Mouse (Mus musculus) liver, adult 2 months (tissue): ENCODE measurements around the gene Psma6. TPM values are rescaled to one million over a fixed set of nuclear protein-coding genes. Genes with fewer than 3 reads are reported as not detected.

ENCODE experiments used
- DNase-seq: peaks from one replicate; pipeline ENCODE4 v3.0.0-alpha.2; 2011; ENCODE audit warnings: low read depth, low spot score; ENCODE audit errors: extremely low read depth
- H3K27ac ChIP-seq: fragments of 200-500 bp; replicated peaks from 2 replicates; pipeline ENCODE4 v1.5.1; 2012; ENCODE audit warnings: low read depth, mild to moderate bottlenecking, control low read depth, inconsistent platforms, low read length; ENCODE audit not compliant: insufficient read depth
- H3K27me3 ChIP-seq: fragments of 200-500 bp; 2 replicates; pipeline ENCODE4 v1.6.1; 2012; ENCODE audit warnings: mild to moderate bottlenecking, moderate library complexity, low read length, inconsistent platforms; ENCODE audit not compliant: control insufficient read depth, insufficient read depth
- H3K36me3 ChIP-seq: fragments of 200-500 bp; 2 replicates; pipeline ENCODE4 v1.6.1; 2012; ENCODE audit warnings: low read length, inconsistent platforms; ENCODE audit not compliant: control insufficient read depth, insufficient read depth
- H3K4me1 ChIP-seq: fragments of 200-500 bp; 2 replicates; pipeline ENCODE4 v1.6.1; 2011; ENCODE audit warnings: low read length; ENCODE audit not compliant: control insufficient read depth, insufficient read depth
- H3K4me3 ChIP-seq: fragments of 200-500 bp; 2 replicates; pipeline ENCODE4 v1.5.1; 2011; ENCODE audit warnings: low read depth, mild to moderate bottlenecking, control low read depth, low read length, moderate library complexity; ENCODE audit not compliant: insufficient read depth
- H3K79me2 ChIP-seq: fragments of 200-500 bp; 2 replicates; pipeline ENCODE4 v1.6.1; 2012; ENCODE audit warnings: inconsistent platforms, mild to moderate bottlenecking, low read length, moderate library complexity; ENCODE audit not compliant: control insufficient read depth, insufficient read depth
- H3K9ac ChIP-seq: fragments of 200-500 bp; 2 replicates; pipeline ENCODE4 v1.6.1; 2012; ENCODE audit warnings: low read depth, mild to moderate bottlenecking, control low read depth, inconsistent platforms, low read length
- CTCF ChIP-seq: fragments of 200-500 bp; IDR thresholded peaks from 2 replicates; pipeline ENCODE4 v1.5.1; 2011; ENCODE audit warnings: low read depth, low read length, control low read depth
- POLR2A ChIP-seq: fragments of 200-500 bp; IDR thresholded peaks from 2 replicates; pipeline ENCODE4 v1.6.1; 2011; ENCODE audit warnings: low read length, control low read depth; ENCODE audit not compliant: insufficient read depth; ENCODE audit errors: extremely low read depth
- WGBS: fragments of 180-500 bp; shearing (Covaris S2); methylation state at CpG from one replicate; pipeline ENCODE4 v1.1.7; 2018; 5-methylcytosine and 5-hydroxymethylcytosine counted together
- polyA plus RNA-seq: library from polyadenylated mRNA; depleted of rRNA; stranded (reverse); fragments of >200 nt; gene quantifications from 2 replicates; pipeline ENCODE4 v1.2.3, GENCODE M21; 2012
- total RNA-seq: library from RNA; depleted of rRNA; stranded (reverse); fragments of >200 nt; gene quantifications from 2 replicates; pipeline ENCODE4 v1.2.3, GENCODE M21; 2014

Gene Psma6
- total and polyA plus RNA-seq, 2 experiments: 51.5 to 132 TPM

DNA sequence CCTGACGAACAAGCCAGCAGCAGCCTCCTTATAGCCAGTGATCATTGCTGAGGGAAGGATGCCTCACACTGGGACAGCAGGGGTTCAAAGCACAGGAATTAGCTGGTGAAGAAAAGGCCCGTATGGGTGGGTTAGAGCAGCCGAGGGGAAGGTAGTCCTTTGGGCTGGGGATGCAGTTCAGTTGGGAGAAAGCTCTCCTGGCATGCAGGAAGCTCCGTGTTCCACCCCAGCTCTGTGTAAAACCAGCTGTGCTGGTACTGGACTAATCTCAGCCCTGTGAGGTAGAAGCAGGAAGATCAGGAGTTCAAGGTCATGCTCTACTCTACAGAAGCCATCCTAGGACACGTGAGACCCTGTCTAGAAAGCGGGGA, 6.4 kb upstream of the Psma6 start:
- H3K79me2 ChIP-seq: no peaks in the 10 kb centered on the region
- no peak overlapping the region for H3K9ac ChIP-seq
- no peaks in the 10 kb centered on the region for H3K4me1 ChIP-seq
- no peak for DNase-seq
- peaks cover 7% of the 10 kb centered on the region; the same call in 1 of the 2 replicates for H3K36me3 ChIP-seq
- no peak overlapping the region for H3K4me3 ChIP-seq
- 80% methylated on average over 6 of the region's 6 CpGs for WGBS
- TF ChIP-seq CTCF (no peak), POLR2A (no peak)
- H3K27me3 ChIP-seq: no peaks in the 10 kb centered on the region
- H3K27ac ChIP-seq: no peak overlapping the region

DNA sequence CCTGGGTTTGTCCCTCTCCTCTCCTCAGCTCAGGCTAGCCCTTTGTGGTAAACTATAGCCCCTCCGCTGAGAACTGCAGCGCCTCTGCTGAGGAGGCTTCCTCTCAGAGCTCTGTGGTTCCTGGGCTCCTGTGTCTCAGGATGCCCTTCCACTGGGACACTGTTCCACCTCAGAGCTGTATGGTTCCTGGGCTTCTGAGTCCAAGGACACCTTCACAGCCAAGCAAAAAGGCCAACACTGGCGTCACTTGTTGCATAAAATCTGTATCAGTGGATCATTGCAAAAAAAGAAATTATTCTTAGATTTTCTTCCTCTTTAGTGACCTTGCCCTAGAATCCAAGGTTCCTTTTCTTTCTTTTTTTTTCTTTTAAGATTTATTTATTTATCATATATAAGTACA, 804 bp downstream of the Psma6 start:
- Histone ChIP-seq H3K4me3 (no peak overlapping the region), H3K27me3 (no peaks in the 10 kb centered on the region), H3K79me2 (no peaks in the 10 kb centered on the region), H3K36me3 (0 out of 2 replicates have a peak, but pooled peaks cover 2% of the 10 kb centered on the region), H3K4me1 (no peaks in the 10 kb centered on the region), H3K27ac (no peak overlapping the region), H3K9ac (no peak overlapping the region)
- no peak for DNase-seq
- TF ChIP-seq POLR2A (no peak), CTCF (no peak)
- whole genome bisulfite sequencing: 83% methylated on average over 3 of the region's 3 CpGs

DNA sequence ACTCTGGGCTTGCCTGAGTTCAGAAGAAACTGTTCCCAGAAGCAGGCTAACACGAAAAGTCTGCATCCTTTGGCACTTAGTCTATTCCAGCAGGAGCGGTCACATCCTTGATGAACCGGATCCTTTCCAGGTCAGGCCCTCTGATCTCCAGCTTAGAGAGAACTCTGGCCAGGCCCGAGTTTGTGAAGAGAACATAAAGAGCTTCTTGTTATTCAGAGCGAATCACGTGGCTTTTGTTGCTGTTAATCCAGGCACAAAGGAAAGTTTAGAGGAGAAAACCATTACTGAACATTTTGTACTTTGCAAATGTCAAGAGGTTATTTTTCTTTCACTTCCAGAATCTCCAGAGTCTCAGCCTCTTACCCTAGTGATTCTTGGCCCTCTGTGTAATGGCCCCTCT, 1.9 kb downstream of the Psma6 start:
- no peak for TF ChIP-seq CTCF
- TF ChIP-seq POLR2A: no peak
- DNase-seq: no peak

DNA sequence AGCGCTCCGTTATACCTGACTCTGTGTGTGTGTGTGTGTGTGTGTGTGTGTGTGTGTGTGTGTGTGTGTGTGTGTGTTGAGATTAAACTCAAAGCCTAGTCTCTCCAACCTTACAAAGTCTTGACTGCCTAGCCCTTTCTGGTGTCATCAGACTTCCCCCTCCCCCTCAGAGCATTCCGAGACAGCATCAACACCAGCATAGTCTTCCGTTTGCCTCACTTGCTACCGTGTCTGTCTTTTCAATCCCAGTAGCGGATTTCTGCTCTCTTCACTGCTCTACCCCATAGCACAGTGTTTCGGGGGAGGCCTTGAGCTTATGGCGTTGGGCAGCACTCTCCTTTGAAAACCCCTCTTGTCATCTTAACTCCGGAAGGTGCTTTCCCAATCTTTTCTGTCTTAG, 2.4 kb downstream of the Psma6 start:
- 93% methylated on average over 9 of the region's 9 CpGs for WGBS
- H3K36me3 ChIP-seq: 0 out of 2 replicates have a peak, but pooled peaks cover 2% of the 10 kb centered on the region
- DNase-seq: no peak
- H3K27ac ChIP-seq: no peak overlapping the region
- H3K79me2 ChIP-seq: no peaks in the 10 kb centered on the region
- TF ChIP-seq POLR2A (no peak), CTCF (no peak)
- H3K27me3 ChIP-seq: no peaks in the 10 kb centered on the region
- no peak overlapping the region for H3K9ac ChIP-seq
- H3K4me1 ChIP-seq: no peaks in the 10 kb centered on the region
- H3K4me3 ChIP-seq: no peak overlapping the region

More for the DNA sequence above, 1.9 kb downstream of the Psma6 start:
- H3K4me1 ChIP-seq: no peaks in the 10 kb centered on the region
- H3K27ac ChIP-seq: no peak overlapping the region
- H3K27me3 ChIP-seq: no peaks in the 10 kb centered on the region
- no peaks in the 10 kb centered on the region for H3K79me2 ChIP-seq
- 0 out of 2 replicates have a peak, but pooled peaks cover 2% of the 10 kb centered on the region for H3K36me3 ChIP-seq
- H3K4me3 ChIP-seq: no peak overlapping the region
- no peak overlapping the region for H3K9ac ChIP-seq
- WGBS: 72% methylated on average over 6 of the region's 6 CpGs

DNA sequence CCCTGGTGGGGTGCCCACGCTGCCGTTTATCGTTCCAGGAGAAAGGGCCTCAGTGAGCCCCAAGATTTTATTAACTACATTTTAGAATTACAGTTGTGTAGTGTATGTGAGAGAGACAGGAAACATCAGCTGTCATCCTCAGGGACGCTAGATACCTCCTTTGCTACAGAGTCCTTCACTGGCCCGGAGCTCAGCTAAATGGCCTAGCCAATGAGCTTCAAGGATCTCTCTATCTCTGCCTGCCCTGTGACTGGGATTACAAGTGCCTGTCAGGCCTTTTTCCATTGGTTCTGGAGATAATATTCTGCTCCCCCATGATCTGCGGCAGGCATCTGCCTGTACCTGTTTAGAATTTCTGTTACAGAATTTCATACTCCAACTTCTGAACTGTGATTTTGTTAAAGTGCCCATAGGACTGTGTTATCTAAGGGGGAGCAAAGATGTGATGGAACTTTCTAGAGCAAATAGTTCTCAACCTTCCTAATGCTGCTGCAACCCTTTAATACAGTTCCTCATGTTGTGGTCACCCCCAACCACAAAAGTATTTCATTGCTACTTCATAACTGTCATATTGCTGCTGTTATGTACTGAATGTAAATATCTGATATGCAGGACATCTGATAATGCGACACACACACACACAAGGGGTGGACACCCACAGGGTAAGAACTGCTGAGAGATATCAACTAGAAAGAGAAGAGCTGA, 3.2 kb downstream of the Psma6 start:
- Histone ChIP-seq H3K27ac (no peak overlapping the region), H3K4me3 (no peak overlapping the region), H3K79me2 (no peaks in the 10 kb centered on the region), H3K9ac (no peak overlapping the region), H3K4me1 (no peaks in the 10 kb centered on the region), H3K27me3 (no peaks in the 10 kb centered on the region), H3K36me3 (no peaks in the 10 kb centered on the region)
- 85% methylated on average over 7 of the region's 7 CpGs for WGBS
- DNase-seq: no peak
- no peak for TF ChIP-seq POLR2A
- no peak for TF ChIP-seq CTCF

DNA sequence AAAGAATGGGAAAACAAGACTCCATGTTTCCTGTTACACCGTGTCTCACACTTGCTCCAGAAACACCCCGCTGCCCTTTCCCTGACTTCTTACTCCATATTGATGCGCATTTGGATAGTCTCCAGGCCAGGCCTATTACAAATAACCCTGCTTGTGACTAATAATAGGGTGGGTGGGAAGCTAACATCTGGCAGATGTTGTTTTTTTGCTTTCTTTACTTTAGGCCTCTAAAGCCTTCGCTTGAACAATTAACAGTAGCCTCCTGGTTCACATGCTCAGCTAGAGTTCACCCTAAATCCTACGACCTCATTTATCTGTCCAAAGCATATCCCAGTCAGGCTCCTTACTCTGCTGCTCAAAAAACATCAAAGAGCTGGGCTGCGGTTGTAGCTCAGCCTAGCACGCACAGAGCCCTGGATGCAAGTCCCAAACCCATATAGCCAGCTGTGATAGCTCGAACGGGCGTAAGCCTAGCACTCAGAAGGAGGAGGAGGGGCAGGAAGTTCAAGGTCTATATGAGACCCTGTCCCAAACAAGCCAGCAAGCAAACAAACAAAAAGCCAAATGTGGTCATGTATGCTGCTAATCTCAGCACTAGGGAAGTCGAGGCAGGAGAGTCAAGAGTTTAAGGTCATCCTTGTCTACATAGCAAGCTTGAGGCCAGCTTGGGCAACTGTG, 3.9 kb downstream of the Psma6 start:
- no peak overlapping the region for H3K4me3 ChIP-seq
- no peaks in the 10 kb centered on the region for H3K4me1 ChIP-seq
- no peak overlapping the region for H3K27ac ChIP-seq
- no peak for DNase-seq
- H3K9ac ChIP-seq: no peak overlapping the region
- no peaks in the 10 kb centered on the region for H3K27me3 ChIP-seq
- no peaks in the 10 kb centered on the region for H3K36me3 ChIP-seq
- no peak for TF ChIP-seq CTCF
- no peak for TF ChIP-seq POLR2A
- H3K79me2 ChIP-seq: no peaks in the 10 kb centered on the region
- 85% methylated on average over 11 of the region's 11 CpGs for WGBS
